Mouse (Mus musculus): ENCODE measurements at regions not wholly inside any gene's neighbourhood (a gene's known extent, or its start where the extent isn't known, plus 50 kb on each side); places are given as distances from the start of the nearest gene placed in this dataset.

GRCm38 (mm10) chr4:131409805-131410204 lies 428.3 kb downstream of the Ptpru start:
- Histone ChIP-seq H3K9me3 (ENCODE audit: low read length) (no peaks in the 10 kb centered on the region), H3K36me3 (ENCODE audit: insufficient read depth, low read length) (no peaks in the 10 kb centered on the region), H3K27me3 (ENCODE audit: insufficient read depth, low read length) (peaks cover 12% of the 10 kb centered on the region), H3K4me1 (replicated peaks; ENCODE audit: low read depth, low read length) (peaks cover 14% of the 10 kb centered on the region), H3K4me3 (replicated peaks; ENCODE audit: low read length) (no peak overlapping the region)
- no peak for TF ChIP-seq NANOG (IDR thresholded peaks at IDR 0.05; ENCODE audit: borderline replicate concordance, low read length)
- peak; percentile 75 for TF ChIP-seq CTCF (conservative IDR thresholded peaks at IDR 0.05; ENCODE audit: low read length)
- no peak for TF ChIP-seq POU5F1 (IDR thresholded peaks at IDR 0.05; ENCODE audit: borderline replicate concordance, low read length)

DNA sequence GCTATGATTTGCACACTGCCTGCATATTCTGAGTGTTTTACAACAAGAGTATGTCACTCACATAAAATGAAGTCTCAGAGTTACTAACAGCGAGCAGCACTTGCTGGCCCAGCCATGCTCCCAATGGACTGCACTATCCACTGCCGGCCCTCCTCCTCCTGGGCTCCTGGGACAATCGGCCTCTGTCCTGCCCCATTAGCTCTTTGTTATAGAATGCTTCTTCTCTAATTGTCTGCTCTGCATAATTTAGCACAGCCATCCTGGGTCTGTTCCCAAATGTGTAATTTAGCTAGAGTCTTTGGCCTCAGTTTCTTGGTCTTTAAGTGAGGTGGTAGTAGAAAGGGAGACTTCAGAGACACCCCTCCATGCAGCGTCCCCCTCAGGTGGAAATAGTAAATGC lies 426.2 kb downstream of the Ptpru start:
- H3K27me3 ChIP-seq (ENCODE audit: insufficient read depth, low read length) = peaks cover 12% of the 10 kb centered on the region
- TF ChIP-seq NANOG (IDR thresholded peaks at IDR 0.05; ENCODE audit: borderline replicate concordance, low read length) = no peak
- no peak for TF ChIP-seq CTCF (conservative IDR thresholded peaks at IDR 0.05; ENCODE audit: low read length)
- no peak for TF ChIP-seq POU5F1 (IDR thresholded peaks at IDR 0.05; ENCODE audit: borderline replicate concordance, low read length)
- no peaks in the 10 kb centered on the region for H3K9me3 ChIP-seq (ENCODE audit: low read length)
- H3K4me1 ChIP-seq (replicated peaks; ENCODE audit: low read depth, low read length) = peaks cover 11% of the 10 kb centered on the region
- no peaks in the 10 kb centered on the region for H3K36me3 ChIP-seq (ENCODE audit: insufficient read depth, low read length)
- no peak overlapping the region for H3K4me3 ChIP-seq (replicated peaks; ENCODE audit: low read length)

GRCm38 (mm10) chr4:131413380-131413779 lies 424.7 kb downstream of the Ptpru start:
- no peaks in the 10 kb centered on the region for H3K36me3 ChIP-seq (ENCODE audit: insufficient read depth, low read length)
- H3K9me3 ChIP-seq (ENCODE audit: low read length) = no peaks in the 10 kb centered on the region
- TF ChIP-seq POU5F1 (IDR thresholded peaks at IDR 0.05; ENCODE audit: borderline replicate concordance, low read length) (no peak), NANOG (IDR thresholded peaks at IDR 0.05; ENCODE audit: borderline replicate concordance, low read length) (no peak), CTCF (conservative IDR thresholded peaks at IDR 0.05; ENCODE audit: low read length) (no peak)
- H3K4me3 ChIP-seq (replicated peaks; ENCODE audit: low read length) = no peak overlapping the region
- peaks cover 14% of the 10 kb centered on the region for H3K27me3 ChIP-seq (ENCODE audit: insufficient read depth, low read length)
- 0 out of 2 replicates have a peak, but pooled peaks cover 4% of the 10 kb centered on the region for H3K4me1 ChIP-seq (replicated peaks; ENCODE audit: low read depth, low read length)

- Histone ChIP-seq H3K27me3 (ENCODE audit: insufficient read depth, low read length) (peaks cover 12% of the 10 kb centered on the region), H3K36me3 (ENCODE audit: insufficient read depth, low read length) (no peaks in the 10 kb centered on the region), H3K4me3 (replicated peaks; ENCODE audit: low read length) (no peak overlapping the region), H3K9me3 (ENCODE audit: low read length) (0 out of 2 replicates have a peak, but pooled peaks cover 3% of the 10 kb centered on the region), H3K4me1 (replicated peaks; ENCODE audit: low read depth, low read length) (0 out of 2 replicates have a peak, but pooled peaks cover 4% of the 10 kb centered on the region)
- TF ChIP-seq NANOG (IDR thresholded peaks at IDR 0.05; ENCODE audit: borderline replicate concordance, low read length) = no peak
- no peak for TF ChIP-seq POU5F1 (IDR thresholded peaks at IDR 0.05; ENCODE audit: borderline replicate concordance, low read length)
- no peak for TF ChIP-seq CTCF (conservative IDR thresholded peaks at IDR 0.05; ENCODE audit: low read length)
Observed at GRCm38 (mm10) chr4:131415453-131415852, 422.6 kb downstream of the Ptpru start.

- peaks cover 8% of the 10 kb centered on the region; the same call in 1 of the 2 replicates for H3K27me3 ChIP-seq (ENCODE audit: insufficient read depth, low read length)
- H3K9me3 ChIP-seq (ENCODE audit: low read length) = 0 out of 2 replicates have a peak, but pooled peaks cover 3% of the 10 kb centered on the region
- 0 out of 2 replicates have a peak, but pooled peaks cover 4% of the 10 kb centered on the region for H3K4me1 ChIP-seq (replicated peaks; ENCODE audit: low read depth, low read length)
- no peak for TF ChIP-seq NANOG (IDR thresholded peaks at IDR 0.05; ENCODE audit: borderline replicate concordance, low read length)
- no peak for TF ChIP-seq POU5F1 (IDR thresholded peaks at IDR 0.05; ENCODE audit: borderline replicate concordance, low read length)
- TF ChIP-seq CTCF (conservative IDR thresholded peaks at IDR 0.05; ENCODE audit: low read length) = no peak
- no peaks in the 10 kb centered on the region for H3K36me3 ChIP-seq (ENCODE audit: insufficient read depth, low read length)
- H3K4me3 ChIP-seq (replicated peaks; ENCODE audit: low read length) = no peak overlapping the region
Observed at GRCm38 (mm10) chr4:131416209-131416608, 421.9 kb downstream of the Ptpru start.

GRCm38 (mm10) chr4:131417159-131417748 lies 420.8 kb downstream of the Ptpru start:
- TF ChIP-seq NANOG (IDR thresholded peaks at IDR 0.05; ENCODE audit: borderline replicate concordance, low read length) (no peak), POU5F1 (IDR thresholded peaks at IDR 0.05; ENCODE audit: borderline replicate concordance, low read length) (no peak), CTCF (conservative IDR thresholded peaks at IDR 0.05; ENCODE audit: low read length) (no peak)
- no peaks in the 10 kb centered on the region for H3K36me3 ChIP-seq (ENCODE audit: insufficient read depth, low read length)
- no peak overlapping the region for H3K4me3 ChIP-seq (replicated peaks; ENCODE audit: low read length)
- 0 out of 2 replicates have a peak, but pooled peaks cover 3% of the 10 kb centered on the region for H3K9me3 ChIP-seq (ENCODE audit: low read length)
- H3K4me1 ChIP-seq (replicated peaks; ENCODE audit: low read depth, low read length) = 0 out of 2 replicates have a peak, but pooled peaks cover 4% of the 10 kb centered on the region
- H3K27me3 ChIP-seq (ENCODE audit: insufficient read depth, low read length) = peaks cover 5% of the 10 kb centered on the region; the same call in 1 of the 2 replicates

DNA sequence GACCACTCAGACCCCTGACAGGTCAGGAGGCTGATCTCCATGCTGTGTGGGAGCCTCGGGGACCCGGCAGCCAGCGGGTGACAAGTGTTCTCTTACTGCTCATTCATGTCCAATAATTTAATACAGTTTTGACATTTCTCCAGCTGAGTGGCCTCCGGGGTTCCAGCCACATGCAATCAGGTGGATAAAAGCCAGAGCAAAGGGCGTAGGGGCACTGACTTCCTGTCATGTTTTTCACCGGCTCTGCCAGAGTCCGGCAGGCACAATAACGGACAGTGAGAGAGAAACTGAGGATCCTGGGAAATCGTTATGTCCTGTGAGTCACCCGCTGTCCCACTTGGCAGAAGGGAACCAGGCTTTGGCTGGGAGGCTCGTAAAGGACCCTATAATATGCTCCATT lies 412.8 kb downstream of the Ptpru start:
- no peaks in the 10 kb centered on the region for H3K9me3 ChIP-seq (ENCODE audit: low read length)
- no peaks in the 10 kb centered on the region for H3K4me1 ChIP-seq (replicated peaks; ENCODE audit: low read depth, low read length)
- no peaks in the 10 kb centered on the region for H3K36me3 ChIP-seq (ENCODE audit: insufficient read depth, low read length)
- H3K27me3 ChIP-seq (ENCODE audit: insufficient read depth, low read length) = peaks cover 16% of the 10 kb centered on the region; the same call in 1 of the 2 replicates
- no peak overlapping the region for H3K4me3 ChIP-seq (replicated peaks; ENCODE audit: low read length)
- no peak for TF ChIP-seq CTCF (conservative IDR thresholded peaks at IDR 0.05; ENCODE audit: low read length)
- TF ChIP-seq POU5F1 (IDR thresholded peaks at IDR 0.05; ENCODE audit: borderline replicate concordance, low read length) = no peak
- no peak for TF ChIP-seq NANOG (IDR thresholded peaks at IDR 0.05; ENCODE audit: borderline replicate concordance, low read length)

DNA sequence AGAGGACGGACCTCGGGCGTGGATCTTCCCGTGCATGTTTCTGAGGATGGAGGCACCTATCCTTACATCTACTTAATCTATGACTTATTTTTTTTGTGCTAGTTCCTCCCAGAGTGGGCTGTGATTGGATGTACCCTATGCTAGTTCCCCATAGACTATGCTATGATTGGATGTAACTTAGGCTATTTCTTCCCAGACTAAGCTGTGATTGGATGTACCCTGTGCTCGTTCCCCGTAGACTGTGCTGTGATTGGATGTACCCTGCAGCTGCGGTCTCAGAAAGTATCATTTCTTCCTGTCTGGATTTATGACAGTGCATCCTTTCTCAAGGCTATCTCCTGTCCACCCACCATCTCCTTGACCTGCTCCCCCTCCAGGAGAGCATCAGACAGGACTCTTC lies 410.2 kb downstream of the Ptpru start:
- peaks cover 17% of the 10 kb centered on the region; the same call in 1 of the 2 replicates for H3K27me3 ChIP-seq (ENCODE audit: insufficient read depth, low read length)
- no peak overlapping the region for H3K4me3 ChIP-seq (replicated peaks; ENCODE audit: low read length)
- no peak for TF ChIP-seq NANOG (IDR thresholded peaks at IDR 0.05; ENCODE audit: borderline replicate concordance, low read length)
- TF ChIP-seq CTCF (conservative IDR thresholded peaks at IDR 0.05; ENCODE audit: low read length) = no peak
- TF ChIP-seq POU5F1 (IDR thresholded peaks at IDR 0.05; ENCODE audit: borderline replicate concordance, low read length) = no peak
- H3K36me3 ChIP-seq (ENCODE audit: insufficient read depth, low read length) = no peaks in the 10 kb centered on the region
- no peaks in the 10 kb centered on the region for H3K4me1 ChIP-seq (replicated peaks; ENCODE audit: low read depth, low read length)
- no peaks in the 10 kb centered on the region for H3K9me3 ChIP-seq (ENCODE audit: low read length)

Measured in E14TG2a.4 (cell line).